Mouse (Mus musculus): ENCODE measurements around the gene Gm7714.
"Not testable (repeated sequence)": the region's sequence is repeated elsewhere in the genome, so short reads cannot be mapped to it uniquely, and the experiment has no call there.

The Gm7714 gene

GRCm38 (mm10) chr5:88268619-88269018 lies at the start of gene Gm7714:
Gm7714 (plus strand) TSS chr5:88268919.
- DNase-seq = no peak

GRCm38 (mm10) chr5:88256475-88256874 lies 12.2 kb upstream of the Gm7714 start:
- DNase-seq = no peak

- DNase-seq = not testable (repeated sequence)
Observed at GRCm38 (mm10) chr5:88311307-88311706, 42.6 kb downstream of the Gm7714 start.

- DNase-seq = no peak
Observed at GRCm38 (mm10) chr5:88317012-88317411, 48.3 kb downstream of the Gm7714 start, which contains the start of gene Prol1. Prol1 (plus strand) TSS chr5:88317312.

Data from thymus, postnatal 25 days (tissue).